Comparison of ENCODE assay signal across 17 mouse cellular contexts in the genomic region with DNA sequence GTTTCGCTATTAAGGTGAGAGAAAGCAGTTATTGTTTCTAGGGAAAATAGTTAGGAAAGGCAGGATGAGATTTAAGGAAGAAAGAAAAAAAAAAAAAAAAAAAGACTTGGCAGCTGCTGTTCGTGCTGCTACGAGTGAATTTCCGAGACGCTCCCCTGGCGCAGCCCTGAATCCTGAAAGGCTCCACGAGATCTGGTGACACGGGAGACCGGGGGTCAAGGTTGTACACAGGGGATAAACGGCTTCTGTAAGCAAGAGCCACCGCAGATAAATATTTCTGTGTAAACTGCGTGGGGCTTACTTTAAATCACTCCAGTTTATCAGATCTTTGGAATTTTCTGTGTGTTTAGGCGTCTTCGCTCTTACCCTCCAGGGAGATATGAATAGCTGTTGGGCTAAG. TPM values are rescaled to one million over a fixed set of nuclear protein-coding genes. Genes with fewer than 3 reads are reported as not detected.
DNase-seq lines count a peak whose midpoint lies in the region; ATAC-seq and TF ChIP-seq lines count a peak whose summit lies in the region.
"Had no signal": no experiment of that assay in that cellular context is flagged by ENCODE, and none has a peak within 500 bp of the region (broad histone marks: within the 10 kb centered on the region; RNA-seq: fewer than 3 reads in every experiment).

No protein-coding gene starts in this region.

- no peak for ATAC-seq in lung, postnatal 0 days
- ATAC-seq in intestine, embryonic 14.5 days (replicated peaks; ENCODE audit: low FRiP score, low TSS enrichment, low read depth), result no peak
- no peak for ATAC-seq in neural tube, embryonic 15.5 days (ENCODE audit: low FRiP score)
- ATAC-seq: liver, embryonic 12.5 days had no signal

- no peaks in the 10 kb centered on the region for H3K27me3 ChIP-seq in lung, postnatal 0 days (replicated peaks; ENCODE audit: insufficient read depth, low read length)
- H3K27me3 ChIP-seq in intestine, embryonic 14.5 days (replicated peaks; ENCODE audit: control insufficient read depth, insufficient read depth, low read length), result no peaks in the 10 kb centered on the region
- H3K27me3 ChIP-seq in neural tube, embryonic 15.5 days (replicated peaks), result no peaks in the 10 kb centered on the region
- H3K27me3 ChIP-seq: liver, embryonic 12.5 days; megakaryocyte, embryonic 14.5 days had no signal

- no peaks in the 10 kb centered on the region for H3K9me3 ChIP-seq in lung, postnatal 0 days (ENCODE audit: low read length)
- no peaks in the 10 kb centered on the region for H3K9me3 ChIP-seq in intestine, embryonic 14.5 days (ENCODE audit: control insufficient read depth, low read length)
- no peaks in the 10 kb centered on the region for H3K9me3 ChIP-seq in neural tube, embryonic 15.5 days (replicated peaks)

- H3K27ac ChIP-seq in lung, postnatal 0 days (ENCODE audit: low read length), result no peak overlapping the region
- H3K27ac ChIP-seq in intestine, embryonic 14.5 days (ENCODE audit: low read depth), result no peak overlapping the region
- 0 out of 2 replicates have a peak overlapping the region, but pooled peaks have one; percentile 6 for H3K27ac ChIP-seq in neural tube, embryonic 15.5 days (replicated peaks)
- H3K27ac ChIP-seq: liver, embryonic 12.5 days had no signal

- H3K9ac ChIP-seq in lung, postnatal 0 days (replicated peaks; ENCODE audit: low read depth), result no peak overlapping the region
- H3K9ac ChIP-seq in intestine, embryonic 14.5 days (ENCODE audit: low read length), result peak overlapping the region; percentile 11; the same call in 1 of the 2 replicates
- H3K9ac ChIP-seq in neural tube, embryonic 15.5 days (replicated peaks), result no peak overlapping the region
- H3K9ac ChIP-seq: liver, embryonic 12.5 days had no signal

- TF ChIP-seq EP300 in lung, postnatal 0 days (IDR thresholded peaks at IDR 0.05), result no peak

- no peak for TF ChIP-seq CTCF in lung, postnatal 0 days (IDR thresholded peaks at IDR 0.05)

- 32% methylated on average over 14 of the region's 14 CpGs for WGBS in lung, postnatal 0 days
- WGBS in intestine, embryonic 14.5 days, result 32% methylated on average over 14 of the region's 14 CpGs
- WGBS in neural tube, embryonic 15.5 days, result 40% methylated on average over 14 of the region's 14 CpGs

- 0 out of 2 replicates have a peak overlapping the region, but pooled peaks have one; percentile 17 for H3K4me2 ChIP-seq in lung, postnatal 0 days (replicated peaks; ENCODE audit: low read depth, low read length)
- peak overlapping the region; percentile 36 for H3K4me2 ChIP-seq in intestine, embryonic 14.5 days (ENCODE audit: low read length)
- peak overlapping the region; percentile 40 for H3K4me2 ChIP-seq in neural tube, embryonic 15.5 days
- H3K4me2 ChIP-seq: liver, embryonic 12.5 days had no signal

- peak; percentile 92 for DNase-seq in heart, adult 11 months
- no peak for DNase-seq in heart, postnatal 14 days
- DNase-seq in lung, postnatal 0 days (ENCODE audit: low spot score), result no peak
- no peak for DNase-seq in lung, postnatal 4 days
- DNase-seq in intestine, embryonic 14.5 days (ENCODE audit: low spot score), result no peak
- no peak for DNase-seq in left cerebral cortex, adult 8-10 months (ENCODE audit: low spot score in 2 of 2)
- no peak for DNase-seq in T-cell, adult 2 months (ENCODE audit: low spot score)
- DNase-seq: cerebellum, adult 18-20 months; kidney, adult 8-10 months had no signal

- H3K36me3 ChIP-seq in lung, postnatal 0 days (ENCODE audit: insufficient read depth, low read length), result no peaks in the 10 kb centered on the region
- H3K36me3 ChIP-seq in intestine, embryonic 14.5 days (ENCODE audit: control insufficient read depth, insufficient read depth, low read length), result 0 out of 2 replicates have a peak, but pooled peaks cover 13% of the 10 kb centered on the region
- H3K36me3 ChIP-seq in neural tube, embryonic 15.5 days, result no peaks in the 10 kb centered on the region
- H3K36me3 ChIP-seq: liver, embryonic 12.5 days had no signal

- no peaks in the 10 kb centered on the region for H3K4me1 ChIP-seq in lung, postnatal 0 days (ENCODE audit: insufficient read depth, low read depth, low read length)
- H3K4me1 ChIP-seq in intestine, embryonic 14.5 days (replicated peaks; ENCODE audit: control insufficient read depth, insufficient read depth, low read length), result peaks cover 37% of the 10 kb centered on the region
- peaks cover 45% of the 10 kb centered on the region for H3K4me1 ChIP-seq in neural tube, embryonic 15.5 days
- H3K4me1 ChIP-seq: liver, embryonic 12.5 days; megakaryocyte, embryonic 14.5 days had no signal

- intact Hi-C loops in heart, postnatal 14 days (cut with DNase I), result no loop called here

- H3K4me3 ChIP-seq in lung, postnatal 0 days (ENCODE audit: low read depth, low read length), result no peak overlapping the region
- no peak overlapping the region for H3K4me3 ChIP-seq in intestine, embryonic 14.5 days (ENCODE audit: low read depth, low read length)
- H3K4me3 ChIP-seq in neural tube, embryonic 15.5 days (replicated peaks), result no peak overlapping the region
- H3K4me3 ChIP-seq: liver, embryonic 12.5 days; megakaryocyte, embryonic 14.5 days had no signal

RNA-seq across cellular contexts. Expression of a gene that starts 8.7 kb away (rescaled TPM):
- total RNA-seq in heart, postnatal 14 days (2021), result 10 to 100 TPM; 15.5 to 17.8 TPM
- polyA plus RNA-seq in lung, postnatal 0 days (2015; fragmentation: Nextera tagmentation; extraction: Ambion mirVana), result 3.4 and 4.6 TPM in 2 replicates
- 20.3 and 23.6 TPM in 2 replicates for polyA plus RNA-seq in intestine, embryonic 14.5 days (2014; fragmentation: Nextera tagmentation; extraction: Ambion mirVana)
- 40.1 and 50.4 TPM in 2 replicates for polyA plus RNA-seq in neural tube, embryonic 15.5 days (2015; fragmentation: Nextera tagmentation; extraction: Ambion mirVana)
- total RNA-seq in left cerebral cortex, adult 8-10 months (2022), result 10 to 100 TPM; 51.2 to 64.0 (median 56.5) TPM
- total RNA-seq: neutrophil, adult 5-6 weeks had no signal

RNA-seq across cellular contexts. Expression of a gene that starts 54.0 kb away (rescaled TPM):
- not detected for total RNA-seq in heart, postnatal 14 days (2021)
- not detected in 2 replicates for polyA plus RNA-seq in lung, postnatal 0 days (2015; fragmentation: Nextera tagmentation; extraction: Ambion mirVana)
- polyA plus RNA-seq in intestine, embryonic 14.5 days (2014; fragmentation: Nextera tagmentation; extraction: Ambion mirVana), result not detected in 2 replicates
- not detected in 2 replicates for polyA plus RNA-seq in neural tube, embryonic 15.5 days (2015; fragmentation: Nextera tagmentation; extraction: Ambion mirVana)
- total RNA-seq in left cerebral cortex, adult 8-10 months (2022), result not detected
- total RNA-seq: adrenal gland, postnatal 4 days; layer of hippocampus, postnatal 10 days; neutrophil, adult 5-6 weeks had no signal
- polyA plus RNA-seq: frontal cortex, adult 2 months; heart, embryonic 14.5 days; liver, embryonic 12.5 days had no signal
